Mouse (Mus musculus): ENCODE measurements around the gene St3gal2.
"Not testable (repeated sequence)": the region's sequence is repeated elsewhere in the genome, so short reads cannot be mapped to it uniquely, and the experiment has no call there.

St3gal2 gene

DNA sequence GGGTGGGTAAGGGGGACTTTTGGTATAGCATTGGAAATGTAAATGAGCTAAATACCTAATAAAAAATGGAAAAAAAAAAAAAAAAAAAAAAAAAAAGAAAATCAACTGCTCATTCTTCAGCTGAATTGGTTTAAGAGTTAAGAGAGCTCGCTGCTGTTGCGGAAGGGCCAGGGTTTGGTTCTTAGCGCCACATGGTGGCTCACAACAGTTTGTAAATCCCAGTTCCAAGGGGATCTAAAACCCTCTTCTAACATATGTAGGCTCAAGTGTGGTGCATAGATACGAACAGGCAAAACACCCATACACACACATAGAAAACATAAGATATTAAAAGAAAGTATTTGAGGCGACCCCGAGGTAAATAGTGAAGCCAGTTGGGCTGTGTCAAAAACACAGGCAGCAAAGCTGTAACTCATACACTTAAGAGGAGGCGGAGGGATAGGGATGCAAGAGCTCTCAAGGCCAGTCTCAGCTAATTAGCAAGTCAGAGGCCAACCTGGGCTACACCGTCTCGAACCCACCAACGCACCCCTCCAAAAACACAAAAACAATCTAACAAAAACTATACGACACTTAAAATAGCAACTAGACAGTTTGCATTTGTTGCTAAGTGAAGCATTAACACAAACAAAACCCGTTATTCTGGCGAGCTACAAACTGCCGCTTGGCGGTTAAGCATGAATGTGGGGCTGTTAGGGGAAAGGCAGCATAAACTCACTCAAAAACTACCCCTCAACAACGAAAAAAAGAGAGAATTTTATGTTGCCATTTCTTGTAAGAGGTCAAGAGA lies 77.1 kb downstream of the St3gal2 start:
- DNase-seq (ENCODE audit: extremely low spot score) = peak; percentile 5

DNA sequence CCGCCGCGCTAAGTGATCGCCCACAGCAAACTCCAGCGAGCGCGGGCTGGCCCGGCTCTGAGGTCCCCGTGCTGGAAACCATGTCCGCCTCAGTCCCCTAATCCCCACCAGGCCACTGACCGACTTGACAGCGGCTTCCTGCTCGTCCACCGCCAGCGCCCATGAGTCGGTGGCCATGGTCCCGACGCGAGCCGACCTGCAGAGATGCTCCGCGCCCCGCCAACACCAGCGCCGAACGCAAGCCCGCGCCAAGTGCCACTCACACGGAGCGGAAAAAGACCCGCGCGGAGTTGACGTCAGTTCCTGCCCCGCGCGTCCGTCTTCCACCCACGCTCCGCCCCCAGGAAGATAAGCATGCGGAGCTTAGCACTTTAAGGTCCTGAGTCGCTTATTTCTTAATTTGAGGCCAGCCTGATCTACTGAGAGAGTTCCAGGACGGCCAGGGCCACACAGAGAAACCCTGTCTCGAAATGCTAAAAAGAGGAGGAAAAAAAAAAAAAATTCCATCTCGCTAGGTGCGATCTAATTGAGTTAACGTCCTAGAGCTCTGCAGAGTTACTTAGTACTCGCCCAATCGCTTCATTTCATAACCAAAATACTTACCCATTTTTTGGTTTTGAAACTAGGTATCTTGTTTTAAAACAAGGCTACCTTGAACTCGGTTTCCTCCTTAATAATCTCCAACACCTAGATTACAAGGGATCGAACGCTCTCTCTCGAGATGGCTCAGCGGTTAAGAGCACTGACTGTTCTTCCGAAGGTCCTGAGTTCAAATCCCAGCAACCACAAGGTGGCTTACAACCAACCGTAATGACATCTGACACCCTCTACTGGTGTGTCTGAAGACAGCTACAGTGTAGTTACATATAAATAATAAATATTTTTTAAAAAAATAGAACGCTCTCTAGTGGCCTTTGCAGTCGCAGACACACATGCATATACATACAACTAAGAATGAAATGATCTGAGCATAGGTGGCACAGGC lies 78.1 kb downstream of the St3gal2 start, which contains the start of gene Ddx19a:
Ddx19a (minus strand) TSS at position 254 of the 985 bp plus-strand sequence.
- peak; percentile 88 for DNase-seq (ENCODE audit: extremely low spot score)

DNA sequence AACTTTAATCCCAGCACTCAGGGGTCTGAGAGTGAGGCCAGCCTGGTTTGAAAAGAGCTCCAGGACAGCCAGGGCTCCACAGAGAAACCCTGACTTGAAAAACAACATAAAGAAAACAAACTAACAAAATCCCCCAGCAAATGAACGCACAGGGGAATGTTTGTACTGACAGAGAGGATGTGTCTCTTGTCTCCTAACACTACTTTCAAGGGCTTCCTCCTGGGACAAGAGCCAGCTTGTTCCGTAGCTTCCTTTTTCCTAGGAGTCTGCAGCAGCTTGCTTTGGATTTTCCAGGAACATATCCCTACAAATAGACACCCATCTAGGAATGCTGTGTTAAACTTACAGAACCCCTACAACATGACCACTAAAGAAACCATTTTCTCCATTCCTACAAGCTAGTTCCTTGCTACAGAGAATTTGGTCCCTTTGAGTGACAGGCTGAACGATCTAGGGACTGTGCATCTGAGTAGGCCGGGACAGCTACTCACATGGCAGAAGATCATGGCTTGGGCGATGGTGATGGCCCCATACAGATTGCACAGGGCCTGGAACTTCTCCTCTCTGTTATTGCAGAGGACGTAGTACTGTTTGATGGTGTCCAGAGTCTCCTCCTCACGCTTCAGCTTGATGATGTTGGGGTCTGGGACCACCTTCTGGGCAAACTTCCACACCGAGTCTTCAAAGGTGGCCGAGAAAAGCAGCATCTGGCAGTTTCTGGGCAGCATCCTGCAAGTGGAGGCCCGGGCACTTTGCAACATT lies 90.7 kb downstream of the St3gal2 start:
- not testable (repeated sequence) for DNase-seq (ENCODE audit: extremely low spot score)

Data from embryo, embryonic 9.5 days (tissue).